Mouse (Mus musculus) forebrain, embryonic 14.5 days (tissue): Measurements from ENCODE around the gene Abl2. TPM values are rescaled to one million over a fixed set of nuclear protein-coding genes. Genes with fewer than 3 reads are reported as not detected.

Experiments used
- ATAC-seq: fragments of 200-750 bp; cut with Nextera tagmentation; 2 replicates; pipeline ENCODE4 v1.8.0; 2017; ENCODE audit warnings: mild to moderate bottlenecking, moderate library complexity
- DNase-seq: peaks from one replicate; pipeline ENCODE4 v3.0.0-alpha.2; 2015; ENCODE audit warnings: low spot score
- H3K27ac ChIP-seq: fragments of 300-500 bp; sonication (generic); 2 replicates; pipeline ENCODE4 v1.5.1; 2014; ENCODE audit warnings: low read depth, mild to moderate bottlenecking, control low read depth, low read length, moderate library complexity
- H3K27me3 ChIP-seq: fragments of 300-500 bp; sonication (generic); replicated peaks from 2 replicates; pipeline ENCODE4 v1.6.1; 2014; ENCODE audit warnings: low read length, control low read depth, mixed read lengths; ENCODE audit not compliant: control insufficient read depth, insufficient read depth
- H3K36me3 ChIP-seq: fragments of 300-500 bp; sonication (generic); 2 replicates; pipeline ENCODE4 v1.6.1; 2014; ENCODE audit warnings: low read length, control low read depth; ENCODE audit not compliant: control insufficient read depth, insufficient read depth
- H3K4me1 ChIP-seq: fragments of 300-500 bp; sonication (generic); 2 replicates; pipeline ENCODE4 v1.6.1; 2014; ENCODE audit warnings: antibody characterized with exemption, low read length, control low read depth; ENCODE audit not compliant: control insufficient read depth, insufficient read depth
- H3K4me2 ChIP-seq: fragments of 300-500 bp; sonication (generic); 2 replicates; pipeline ENCODE4 v1.6.1; 2014; ENCODE audit warnings: mild to moderate bottlenecking, control low read depth, low read length
- H3K4me3 ChIP-seq: fragments of 300-500 bp; sonication (generic); 2 replicates; pipeline ENCODE4 v1.5.1; 2014; ENCODE audit warnings: low read depth, low read length, control low read depth
- H3K9ac ChIP-seq: fragments of 300-500 bp; sonication (generic); 2 replicates; pipeline ENCODE4 v1.6.1; 2014; ENCODE audit warnings: mild to moderate bottlenecking, low read length, control low read depth, moderate library complexity
- H3K9me3 ChIP-seq: fragments of 300-500 bp; sonication (generic); replicated peaks from 2 replicates; pipeline ENCODE4 v1.6.1; 2016; ENCODE audit warnings: low read length, control low read depth, mixed read lengths; ENCODE audit not compliant: control insufficient read depth
- WGBS: fragments of 180-500 bp; shearing (Covaris S2); extraction: QIAGEN DNeasy Blood & Tissue Kit; methylation state at CpG from one replicate; pipeline ENCODE4 v1.1.7; 2014; 5-methylcytosine and 5-hydroxymethylcytosine counted together
- polyA plus RNA-seq: library from polyadenylated mRNA; unstranded; fragments of >200 nt; fragmentation: Nextera tagmentation; extraction: Ambion mirVana; gene quantifications from 2 replicates; pipeline ENCODE4 v1.2.1, GENCODE M21; 2014

Abl2 gene
- polyA plus RNA-seq, 1 experiment from 2014 or later = 5.7 TPM

- no peak for ATAC-seq
- Histone ChIP-seq H3K4me3 (no peak overlapping the region), H3K4me1 (peaks cover 5% of the 10 kb centered on the region; the same call in 1 of the 2 replicates), H3K4me2 (no peak overlapping the region), H3K27me3 (no peaks in the 10 kb centered on the region), H3K9ac (no peak overlapping the region), H3K36me3 (peaks cover 22% of the 10 kb centered on the region), H3K9me3 (no peaks in the 10 kb centered on the region), H3K27ac (no peak overlapping the region)
- DNase-seq = peak; percentile 68
- WGBS = 37% methylated on average over 12 of the region's 12 CpGs
Observed at GRCm38 (mm10) chr1:156676171-156676570, 117.6 kb downstream of the Abl2 start.

- Histone ChIP-seq H3K9me3 (no peaks in the 10 kb centered on the region), H3K9ac (no peak overlapping the region), H3K27me3 (no peaks in the 10 kb centered on the region), H3K27ac (no peak overlapping the region), H3K36me3 (peaks cover 25% of the 10 kb centered on the region), H3K4me2 (no peak overlapping the region), H3K4me3 (no peak overlapping the region), H3K4me1 (peaks cover 5% of the 10 kb centered on the region; the same call in 1 of the 2 replicates)
- peak; percentile 23 for DNase-seq
- ATAC-seq = no peak
- WGBS = 86% methylated on average over 5 of the region's 5 CpGs
Observed at GRCm38 (mm10) chr1:156676596-156676995, 118.0 kb downstream of the Abl2 start.

- ATAC-seq = no peak
- 81% methylated on average over 3 of the region's 3 CpGs for WGBS
- H3K4me1 ChIP-seq = peaks cover 5% of the 10 kb centered on the region; the same call in 1 of the 2 replicates
- no peak overlapping the region for H3K4me2 ChIP-seq
- peaks cover 25% of the 10 kb centered on the region for H3K36me3 ChIP-seq
- H3K9ac ChIP-seq = no peak overlapping the region
- H3K9me3 ChIP-seq = no peaks in the 10 kb centered on the region
- H3K4me3 ChIP-seq = no peak overlapping the region
- no peak overlapping the region for H3K27ac ChIP-seq
- no peak for DNase-seq
- no peaks in the 10 kb centered on the region for H3K27me3 ChIP-seq
Observed at GRCm38 (mm10) chr1:156677230-156677629, 118.6 kb downstream of the Abl2 start.

GRCm38 (mm10) chr1:156679599-156679998, 121.0 kb downstream of the Abl2 start:
- no peaks in the 10 kb centered on the region for H3K27me3 ChIP-seq
- H3K4me3 ChIP-seq = no peak overlapping the region
- H3K27ac ChIP-seq = no peak overlapping the region
- no peak overlapping the region for H3K4me2 ChIP-seq
- 73% methylated on average over 9 of the region's 9 CpGs for WGBS
- H3K9me3 ChIP-seq = no peaks in the 10 kb centered on the region
- no peaks in the 10 kb centered on the region for H3K4me1 ChIP-seq
- peaks cover 35% of the 10 kb centered on the region for H3K36me3 ChIP-seq
- no peak overlapping the region for H3K9ac ChIP-seq
- ATAC-seq = no peak
- DNase-seq = no peak

GRCm38 (mm10) chr1:156686025-156686661, 127.6 kb downstream of the Abl2 start:
- Histone ChIP-seq H3K27me3 (no peaks in the 10 kb centered on the region), H3K36me3 (peaks cover 63% of the 10 kb centered on the region), H3K9ac (no peak overlapping the region), H3K9me3 (no peaks in the 10 kb centered on the region), H3K4me1 (no peaks in the 10 kb centered on the region), H3K4me3 (no peak overlapping the region), H3K4me2 (no peak overlapping the region), H3K27ac (no peak overlapping the region)
- WGBS = 43% methylated on average over 7 of the region's 7 CpGs
- no peak for DNase-seq
- ATAC-seq = no peak

Other genes with a start within 250 kb of the Abl2 start
- gene Nphs2, start 248.1 kb upstream of the Abl2 start, polyA plus RNA-seq = 0.51 and 0.82 TPM in 2 replicates
- gene Gm2000, start 192.7 kb upstream of the Abl2 start, polyA plus RNA-seq = 735 and 817 TPM in 2 replicates
- gene Axdnd1, start 137.6 kb upstream of the Abl2 start, polyA plus RNA-seq = 0.13 and 0.43 TPM in 2 replicates
- gene Soat1, start 84.5 kb upstream of the Abl2 start, polyA plus RNA-seq = 11.9 and 12.6 TPM in 2 replicates
- 0.67 and 1.0 TPM in 2 replicates for gene Gm10031, start 34.8 kb upstream of the Abl2 start, polyA plus RNA-seq
- 4.5 and 6.5 TPM in 2 replicates for gene Tor3a, start 115.6 kb downstream of the Abl2 start, polyA plus RNA-seq
- 19.9 and 23.8 TPM in 2 replicates for gene Fam20b, start 160.3 kb downstream of the Abl2 start, polyA plus RNA-seq